Mouse (Mus musculus): ENCODE data around the gene Gm21988. TPM values are rescaled to one million over a fixed set of nuclear protein-coding genes. Genes with fewer than 3 reads are reported as not detected.

The Gm21988 gene
- total RNA-seq (2014; rRNA removed; ENCODE audit: low replicate concordance) (6.8 and 15.2 TPM in 2 replicates), polyA plus RNA-seq (2015; fragmentation: Nextera tagmentation; extraction: Ambion mirVana) (7.5 and 8.6 TPM in 2 replicates)

DNA sequence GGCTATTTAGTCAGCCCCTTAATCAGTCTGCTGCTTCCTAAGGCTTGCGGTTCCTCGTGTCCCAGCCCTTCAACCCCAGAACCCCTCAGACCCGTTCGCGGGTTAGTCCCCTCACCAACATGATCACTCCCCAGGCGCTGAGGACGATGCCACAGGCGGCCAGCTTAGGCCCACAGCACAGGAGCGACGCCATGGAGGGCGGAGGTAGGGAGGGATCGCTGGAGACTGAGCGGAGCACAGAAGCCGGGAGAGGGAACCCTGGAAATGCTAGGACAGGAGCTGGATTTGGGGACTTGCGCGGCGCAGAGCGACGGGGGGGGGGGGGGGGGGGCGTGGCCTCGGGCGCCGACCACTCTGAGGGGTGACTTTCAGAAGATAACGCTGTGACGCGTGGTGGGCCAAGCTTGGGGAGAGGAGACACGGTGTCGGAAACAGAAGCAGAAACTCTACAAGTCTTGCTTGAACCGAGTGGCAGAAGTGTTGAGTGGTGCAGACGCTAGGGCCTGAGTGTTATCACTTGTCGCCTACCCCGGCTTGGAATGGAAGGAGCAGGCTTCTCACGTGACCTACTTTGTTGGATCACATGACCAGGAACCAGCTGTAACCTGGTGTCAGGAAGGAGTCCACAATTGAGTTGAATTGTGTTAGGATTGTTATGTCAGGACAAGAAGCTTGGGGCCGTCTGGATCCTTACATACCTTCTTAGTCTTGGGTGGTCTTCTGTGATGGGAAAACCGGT is at the start of gene Gm21988, which contains the start of gene Rnasek:
Gm21988 (minus strand) TSS at position 290 of the 739 bp plus-strand sequence.
Rnasek (minus strand) TSS at position 302 of the 739 bp plus-strand sequence.
- Histone ChIP-seq H3K36me3 (replicated peaks; ENCODE audit: control insufficient read depth, insufficient read depth, low read length) (peaks cover 7% of the 10 kb centered on the region; the same call in 1 of the 2 replicates), H3K9me3 (replicated peaks; ENCODE audit: control insufficient read depth, low read length) (no peaks in the 10 kb centered on the region), H3K4me1 (ENCODE audit: control insufficient read depth, insufficient read depth) (peaks cover 23% of the 10 kb centered on the region), H3K4me2 (ENCODE audit: low read depth, low read length) (peak within 1 kb of the TSS; percentile 90), H3K27me3 (ENCODE audit: control insufficient read depth, insufficient read depth, low read length) (no peaks in the 10 kb centered on the region), H3K4me3 (ENCODE audit: low read depth, low read length) (peak within 1 kb of the TSS; percentile 72), H3K27ac (ENCODE audit: low read depth) (peak within 1 kb of the TSS; percentile 94), H3K9ac (replicated peaks; ENCODE audit: low read depth, low read length) (peak within 1 kb of the TSS; percentile 88)
- WGBS = under 1% methylated on average over 29 of the region's 35 CpGs
- no peak for TF ChIP-seq CTCF (IDR thresholded peaks at IDR 0.05; ENCODE audit: low read depth)
- TF ChIP-seq EP300 (IDR thresholded peaks at IDR 0.05; ENCODE audit: low read depth) = peak; percentile 75; the same call in 1 of the 2 replicates
- ATAC-seq (ENCODE audit: insufficient read depth, low read depth) (peak; percentile 32), DNase-seq (ENCODE audit: low spot score) (peak; percentile 88)

DNA sequence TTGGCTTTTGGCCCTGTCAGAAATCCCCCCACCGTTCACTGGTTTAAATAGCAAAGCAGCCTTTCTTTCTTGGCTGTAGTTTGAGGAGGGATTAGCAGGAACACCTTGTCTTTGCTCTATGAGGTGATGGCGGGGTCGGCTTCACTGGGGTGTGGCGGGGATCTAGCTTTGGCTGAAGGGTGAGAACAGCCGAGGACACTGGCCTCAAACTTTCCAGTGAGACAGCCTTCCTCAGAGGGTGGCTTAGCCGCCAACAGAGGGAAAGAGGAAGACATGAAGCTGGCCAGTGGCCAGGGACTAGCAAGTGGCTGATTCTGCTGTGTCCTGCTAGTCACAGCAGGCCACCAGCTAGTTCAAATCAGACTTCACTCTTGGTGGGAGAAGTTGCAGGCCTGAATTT is 49.6 kb upstream of the Gm21988 start:
- 32% methylated on average over 6 of the region's 6 CpGs for WGBS
- Histone ChIP-seq H3K4me3 (ENCODE audit: low read depth, low read length) (no peak overlapping the region), H3K27ac (ENCODE audit: low read depth) (no peak overlapping the region), H3K36me3 (replicated peaks; ENCODE audit: control insufficient read depth, insufficient read depth, low read length) (no peaks in the 10 kb centered on the region), H3K4me1 (ENCODE audit: control insufficient read depth, insufficient read depth) (no peaks in the 10 kb centered on the region), H3K9me3 (replicated peaks; ENCODE audit: control insufficient read depth, low read length) (no peaks in the 10 kb centered on the region), H3K9ac (replicated peaks; ENCODE audit: low read depth, low read length) (no peak overlapping the region), H3K4me2 (ENCODE audit: low read depth, low read length) (no peak overlapping the region), H3K27me3 (ENCODE audit: control insufficient read depth, insufficient read depth, low read length) (no peaks in the 10 kb centered on the region)
- ATAC-seq (ENCODE audit: insufficient read depth, low read depth) (no peak), DNase-seq (ENCODE audit: low spot score) (no peak)
- TF ChIP-seq CTCF (IDR thresholded peaks at IDR 0.05; ENCODE audit: low read depth) = no peak
- no peak for TF ChIP-seq EP300 (IDR thresholded peaks at IDR 0.05; ENCODE audit: low read depth)

DNA sequence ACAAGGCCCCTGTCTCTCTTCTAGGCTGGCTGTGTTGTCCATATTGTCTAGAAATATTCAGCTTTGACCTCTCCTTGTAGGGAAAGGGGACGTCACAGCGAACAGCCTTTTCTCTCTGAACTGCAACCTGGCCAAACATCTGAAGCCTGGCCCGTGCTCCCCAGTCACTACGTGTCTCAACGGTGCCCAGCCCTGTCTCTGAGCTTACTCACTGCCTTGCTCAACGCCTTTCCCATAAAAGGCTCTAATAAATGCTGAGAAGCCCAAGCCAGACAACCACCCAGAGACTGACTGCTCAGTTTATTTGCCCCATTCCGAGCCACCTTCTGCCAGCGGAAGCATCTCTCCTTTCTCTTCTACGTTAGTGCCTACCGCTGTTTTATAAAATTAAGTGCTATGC is 48.5 kb upstream of the Gm21988 start:
- DNase-seq (ENCODE audit: low spot score) (no peak), ATAC-seq (ENCODE audit: insufficient read depth, low read depth) (no peak)
- no peaks in the 10 kb centered on the region for H3K9me3 ChIP-seq (replicated peaks; ENCODE audit: control insufficient read depth, low read length)

DNA sequence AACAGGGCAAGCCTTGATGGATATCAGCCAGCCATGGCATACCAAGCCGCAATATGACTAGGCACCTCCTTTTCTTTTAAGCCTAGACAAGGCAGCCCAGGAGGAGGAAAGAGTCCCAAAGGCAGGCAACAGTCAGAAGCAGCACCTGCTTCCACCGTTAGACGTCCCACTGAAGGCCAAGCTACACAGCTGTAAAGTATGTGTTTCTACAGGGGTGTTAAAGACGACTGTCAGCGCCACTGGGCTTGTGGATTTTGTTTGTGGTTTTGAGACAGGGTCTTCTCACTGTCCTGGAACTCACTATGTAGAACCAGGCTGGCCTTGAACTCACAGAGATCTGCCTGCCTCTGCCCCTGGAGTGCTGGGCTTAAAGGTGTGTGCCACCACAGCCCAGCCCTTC is 46.1 kb upstream of the Gm21988 start:
- Histone ChIP-seq H3K36me3 (replicated peaks; ENCODE audit: control insufficient read depth, insufficient read depth, low read length) (no peaks in the 10 kb centered on the region), H3K9me3 (replicated peaks; ENCODE audit: control insufficient read depth, low read length) (no peaks in the 10 kb centered on the region), H3K4me3 (ENCODE audit: low read depth, low read length) (no peak overlapping the region), H3K9ac (replicated peaks; ENCODE audit: low read depth, low read length) (no peak overlapping the region), H3K4me2 (ENCODE audit: low read depth, low read length) (no peak overlapping the region), H3K4me1 (ENCODE audit: control insufficient read depth, insufficient read depth) (no peaks in the 10 kb centered on the region), H3K27me3 (ENCODE audit: control insufficient read depth, insufficient read depth, low read length) (no peaks in the 10 kb centered on the region), H3K27ac (ENCODE audit: low read depth) (no peak overlapping the region)
- TF ChIP-seq CTCF (IDR thresholded peaks at IDR 0.05; ENCODE audit: low read depth) (no peak), EP300 (IDR thresholded peaks at IDR 0.05; ENCODE audit: low read depth) (no peak)
- no peak for ATAC-seq (ENCODE audit: insufficient read depth, low read depth)
- no peak for DNase-seq (ENCODE audit: low spot score)
- 55% methylated on average over 5 of the region's 5 CpGs for WGBS

More for the DNA sequence above, 48.5 kb upstream of the Gm21988 start:
- H3K27me3 ChIP-seq (ENCODE audit: control insufficient read depth, insufficient read depth, low read length) = no peaks in the 10 kb centered on the region
- no peaks in the 10 kb centered on the region for H3K36me3 ChIP-seq (replicated peaks; ENCODE audit: control insufficient read depth, insufficient read depth, low read length)
- H3K4me1 ChIP-seq (ENCODE audit: control insufficient read depth, insufficient read depth) = no peaks in the 10 kb centered on the region
- TF ChIP-seq CTCF (IDR thresholded peaks at IDR 0.05; ENCODE audit: low read depth) (no peak), EP300 (IDR thresholded peaks at IDR 0.05; ENCODE audit: low read depth) (no peak)
- no peak overlapping the region for H3K27ac ChIP-seq (ENCODE audit: low read depth)
- H3K4me3 ChIP-seq (ENCODE audit: low read depth, low read length) = no peak overlapping the region
- H3K4me2 ChIP-seq (ENCODE audit: low read depth, low read length) = no peak overlapping the region
- WGBS = 88% methylated on average over 10 of the region's 10 CpGs
- H3K9ac ChIP-seq (replicated peaks; ENCODE audit: low read depth, low read length) = no peak overlapping the region

DNA sequence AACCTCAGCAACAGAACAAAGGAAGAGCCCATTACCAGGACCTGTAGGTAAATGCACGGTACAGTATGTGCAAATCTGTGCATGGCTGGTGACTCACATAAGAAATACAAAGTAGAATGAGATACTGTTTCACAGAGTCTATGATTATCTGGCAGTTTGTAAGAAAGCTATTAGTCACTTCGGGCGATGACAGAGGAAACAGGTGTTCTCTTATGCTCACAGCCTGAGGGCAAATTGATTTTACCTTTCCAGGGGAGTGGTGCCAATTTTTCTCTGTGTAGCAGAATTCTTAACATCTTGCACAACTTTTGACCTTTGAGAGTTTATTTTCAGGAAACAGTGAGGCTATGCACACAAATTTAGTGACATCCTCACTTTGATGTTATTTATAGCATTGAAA is 45.1 kb upstream of the Gm21988 start:
- Histone ChIP-seq H3K27ac (ENCODE audit: low read depth) (no peak overlapping the region), H3K4me1 (ENCODE audit: control insufficient read depth, insufficient read depth) (no peaks in the 10 kb centered on the region), H3K4me3 (ENCODE audit: low read depth, low read length) (no peak overlapping the region), H3K9me3 (replicated peaks; ENCODE audit: control insufficient read depth, low read length) (no peaks in the 10 kb centered on the region), H3K4me2 (ENCODE audit: low read depth, low read length) (no peak overlapping the region), H3K27me3 (ENCODE audit: control insufficient read depth, insufficient read depth, low read length) (no peaks in the 10 kb centered on the region), H3K9ac (replicated peaks; ENCODE audit: low read depth, low read length) (no peak overlapping the region), H3K36me3 (replicated peaks; ENCODE audit: control insufficient read depth, insufficient read depth, low read length) (no peaks in the 10 kb centered on the region)
- no peak for DNase-seq (ENCODE audit: low spot score)
- ATAC-seq (ENCODE audit: insufficient read depth, low read depth) = no peak
- WGBS = 59% methylated on average over 3 of the region's 3 CpGs
- no peak for TF ChIP-seq CTCF (IDR thresholded peaks at IDR 0.05; ENCODE audit: low read depth)
- no peak for TF ChIP-seq EP300 (IDR thresholded peaks at IDR 0.05; ENCODE audit: low read depth)

Measured in heart, postnatal 0 days (tissue).